Mouse (Mus musculus) MN1 (cell line): ENCODE data around the gene Sec23b.

Experiments
- DNase-seq: peaks from one replicate; pipeline ENCODE4 v3.0.0-alpha.2; 2016; ENCODE audit warnings: low spot score

Sec23b gene

GRCm38 (mm10) chr2:144601576-144601975 lies 45.5 kb downstream of the Sec23b start:
- DNase-seq = no peak

- no peak for DNase-seq
Measured at GRCm38 (mm10) chr2:144613956-144614355, 57.9 kb downstream of the Sec23b start.

- no peak for DNase-seq
Measured at GRCm38 (mm10) chr2:144617074-144617874, 61.2 kb downstream of the Sec23b start.

DNA sequence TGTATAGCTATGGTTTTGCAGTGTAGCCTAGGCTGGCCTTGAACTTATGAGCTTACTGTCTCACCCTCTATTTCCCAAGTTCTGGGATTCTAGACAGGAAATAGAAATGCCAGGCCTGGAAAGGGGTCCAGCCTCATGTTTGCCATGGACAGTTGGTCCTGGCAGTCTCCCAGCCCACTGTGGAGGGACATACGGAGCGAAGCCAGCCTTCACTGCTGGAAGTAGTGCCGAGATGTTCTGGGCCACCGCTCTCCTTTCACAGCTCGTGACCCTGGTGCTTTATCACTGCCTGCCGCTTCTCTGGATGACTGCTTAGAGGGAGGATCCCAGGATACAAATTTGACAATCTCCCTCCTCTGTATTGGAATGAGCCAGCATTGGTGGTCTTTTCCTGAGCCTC lies 65.5 kb downstream of the Sec23b start:
- DNase-seq = no peak

DNA sequence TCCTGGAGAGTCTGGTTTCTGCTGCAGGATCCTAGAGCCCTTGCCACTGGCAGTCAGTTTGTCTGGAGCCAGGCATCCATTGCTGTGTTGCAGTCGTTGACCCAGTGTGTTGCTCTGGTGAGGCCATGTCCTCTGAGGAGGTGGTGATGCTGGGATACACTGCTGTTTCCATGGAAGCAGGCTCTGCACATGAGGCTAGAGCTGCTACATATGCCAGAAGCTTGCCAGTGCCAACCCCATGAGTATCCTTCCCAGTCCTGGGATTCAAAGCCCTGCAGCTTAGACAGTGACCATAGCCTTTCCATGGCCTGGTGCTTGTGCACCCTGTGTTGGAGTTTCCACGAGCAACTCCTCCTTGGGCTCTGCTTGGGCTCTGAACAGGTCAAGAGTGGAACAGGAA lies 77.5 kb downstream of the Sec23b start:
- no peak for DNase-seq

DNA sequence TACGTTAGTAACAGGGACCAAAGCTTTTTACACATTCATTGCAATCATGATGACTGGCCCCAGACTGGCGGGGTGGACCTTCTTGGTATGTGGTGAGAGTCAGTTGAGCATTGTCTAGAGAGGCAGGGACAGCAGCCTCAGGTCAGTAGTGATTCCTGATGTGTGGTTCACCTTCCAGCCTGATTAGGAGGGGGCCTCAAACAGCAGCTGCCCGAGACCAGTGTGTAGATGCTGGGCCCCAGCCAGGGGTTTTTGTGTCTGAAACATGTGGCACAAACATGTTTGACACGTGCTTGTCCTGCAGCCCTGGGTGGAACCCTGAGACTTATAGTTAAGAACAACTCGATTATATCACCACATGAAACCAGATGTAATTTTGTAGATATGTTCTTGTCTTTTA lies 78.2 kb downstream of the Sec23b start:
- no peak for DNase-seq

DNA sequence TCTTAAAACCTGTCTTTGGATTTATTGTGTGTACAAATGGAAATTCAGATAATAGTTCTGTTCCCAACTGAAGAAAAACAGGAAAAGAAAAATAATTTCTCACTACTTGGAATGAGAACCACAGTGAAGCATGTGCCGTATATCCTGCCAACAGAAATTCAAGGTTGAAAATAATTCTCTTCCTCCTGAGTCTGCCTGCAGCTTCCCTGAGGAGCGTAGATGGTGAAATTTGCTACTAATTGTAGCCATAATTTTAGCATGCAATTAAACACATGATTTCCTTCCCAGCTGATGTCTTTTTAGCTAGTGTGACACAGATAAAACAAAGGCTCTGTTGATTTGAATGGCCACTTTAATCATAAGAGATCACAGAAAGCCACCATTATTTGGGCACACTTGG lies 78.7 kb downstream of the Sec23b start:
- no peak for DNase-seq

DNA sequence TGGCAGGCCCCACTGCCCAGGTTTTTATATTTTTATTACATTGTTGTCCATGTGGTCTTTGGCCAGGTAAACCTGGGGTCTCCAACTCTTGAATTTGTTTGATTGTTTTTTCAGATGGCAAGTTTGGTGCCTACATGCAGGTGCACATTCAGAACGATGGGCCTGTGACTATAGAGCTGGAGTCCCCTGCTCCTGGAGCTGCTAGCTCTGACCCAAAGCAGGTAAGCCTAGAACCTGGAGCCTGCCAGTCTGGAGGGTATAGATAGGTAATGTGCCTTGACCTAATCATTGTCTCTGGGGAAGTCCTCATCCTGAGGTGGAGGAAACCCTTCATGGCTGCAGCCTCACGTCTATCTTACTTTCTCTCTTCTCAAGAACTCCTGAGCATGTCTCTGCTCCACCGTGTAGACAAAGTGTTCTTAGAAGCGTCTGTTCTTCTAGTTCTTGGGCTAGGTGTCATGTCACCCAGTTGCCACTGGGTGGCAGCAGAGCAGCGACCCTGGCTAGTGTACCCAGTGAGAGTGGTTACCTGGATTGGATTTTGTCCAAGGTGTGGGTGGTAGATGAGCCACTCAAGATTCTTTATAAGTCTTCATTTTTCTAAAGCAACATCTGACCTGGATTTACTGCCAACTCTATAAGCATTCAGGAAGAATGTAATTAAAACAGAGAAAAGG lies 79.8 kb downstream of the Sec23b start:
- DNase-seq = peak; percentile 44

DNA sequence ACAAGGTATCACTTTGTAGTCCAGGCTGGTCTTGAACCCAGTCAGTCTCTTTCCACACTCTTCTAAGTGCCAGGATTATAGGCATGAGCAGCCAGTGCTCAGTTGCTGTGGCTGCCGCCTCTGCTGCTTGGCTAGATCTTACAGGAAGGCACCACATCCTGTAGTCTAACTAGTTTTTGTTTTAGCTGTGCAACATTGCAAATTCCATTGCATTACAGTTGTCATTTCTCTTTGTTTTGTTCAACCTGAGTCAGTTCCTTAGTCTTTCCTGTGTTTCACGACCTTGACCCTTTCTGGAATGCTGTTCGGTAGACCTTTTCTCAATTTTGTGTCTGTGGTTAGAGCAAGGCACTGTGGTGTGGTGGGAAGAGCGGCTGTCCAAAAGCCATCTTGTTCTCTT lies 81.2 kb downstream of the Sec23b start:
- no peak for DNase-seq

DNA sequence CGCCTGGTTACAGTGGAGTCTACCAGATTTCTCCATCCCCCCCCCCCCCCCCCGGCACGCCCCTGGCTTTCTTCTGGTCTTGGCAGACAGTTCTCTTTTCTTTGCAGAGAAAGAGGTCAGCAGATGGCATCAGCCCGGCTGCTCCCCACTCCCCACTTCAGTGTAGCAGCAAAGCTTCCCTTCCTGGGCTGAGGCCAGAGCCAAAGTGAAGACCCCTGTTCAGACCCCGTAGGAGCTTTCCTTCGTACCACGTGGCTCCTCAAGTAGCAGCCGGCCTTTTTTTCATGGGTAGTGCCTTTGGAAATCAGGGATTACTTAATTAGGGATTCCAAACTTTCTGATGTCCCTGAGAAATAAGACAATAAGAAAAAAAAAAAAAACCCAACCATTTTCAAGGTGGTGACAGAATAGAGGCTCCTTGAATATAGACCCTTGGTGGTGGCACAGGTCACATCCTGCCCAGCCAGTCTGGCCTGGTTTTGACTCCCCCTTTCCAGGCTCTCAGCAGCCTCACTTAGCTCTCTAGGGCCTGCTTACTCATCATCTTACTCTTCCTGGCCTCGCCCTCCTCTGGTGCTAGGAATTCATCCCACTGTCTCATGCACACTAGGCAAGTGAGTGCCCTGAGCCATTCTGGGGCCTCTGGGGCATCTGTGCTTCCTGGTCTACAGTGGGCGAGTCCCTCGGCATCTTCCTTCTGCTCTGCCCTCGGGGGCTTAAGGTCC lies 81.8 kb downstream of the Sec23b start:
- DNase-seq = no peak

GRCm38 (mm10) chr2:144638719-144639118 lies 82.7 kb downstream of the Sec23b start:
- DNase-seq = peak; percentile 22

DNA sequence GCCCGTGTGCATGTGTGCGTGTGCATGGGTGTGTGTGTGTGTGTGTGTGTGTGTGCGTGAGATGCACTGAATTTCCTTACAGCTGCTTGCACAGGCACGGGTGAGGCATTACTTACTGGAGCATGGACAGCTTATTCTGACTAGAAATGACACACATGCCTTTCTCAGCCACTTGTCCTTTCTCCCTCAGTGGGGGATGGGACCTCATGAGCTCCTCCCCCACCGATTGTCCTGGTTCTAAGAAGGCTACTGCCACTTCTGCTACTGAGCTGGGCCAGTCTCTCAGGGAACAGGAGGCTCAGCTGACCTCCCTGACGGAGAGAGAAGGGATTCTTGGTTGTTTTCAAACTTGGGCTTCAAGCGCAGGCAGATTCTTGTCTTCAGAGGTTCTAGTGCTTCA lies 84.1 kb downstream of the Sec23b start:
- no peak for DNase-seq
